Mouse (Mus musculus) retina, postnatal 1 day (tissue): Measurements from ENCODE around the gene Ephb2.

ENCODE experiments used
- DNase-seq: peaks from one replicate; pipeline ENCODE4 v3.0.0-alpha.2; 2012

The Ephb2 gene

DNA sequence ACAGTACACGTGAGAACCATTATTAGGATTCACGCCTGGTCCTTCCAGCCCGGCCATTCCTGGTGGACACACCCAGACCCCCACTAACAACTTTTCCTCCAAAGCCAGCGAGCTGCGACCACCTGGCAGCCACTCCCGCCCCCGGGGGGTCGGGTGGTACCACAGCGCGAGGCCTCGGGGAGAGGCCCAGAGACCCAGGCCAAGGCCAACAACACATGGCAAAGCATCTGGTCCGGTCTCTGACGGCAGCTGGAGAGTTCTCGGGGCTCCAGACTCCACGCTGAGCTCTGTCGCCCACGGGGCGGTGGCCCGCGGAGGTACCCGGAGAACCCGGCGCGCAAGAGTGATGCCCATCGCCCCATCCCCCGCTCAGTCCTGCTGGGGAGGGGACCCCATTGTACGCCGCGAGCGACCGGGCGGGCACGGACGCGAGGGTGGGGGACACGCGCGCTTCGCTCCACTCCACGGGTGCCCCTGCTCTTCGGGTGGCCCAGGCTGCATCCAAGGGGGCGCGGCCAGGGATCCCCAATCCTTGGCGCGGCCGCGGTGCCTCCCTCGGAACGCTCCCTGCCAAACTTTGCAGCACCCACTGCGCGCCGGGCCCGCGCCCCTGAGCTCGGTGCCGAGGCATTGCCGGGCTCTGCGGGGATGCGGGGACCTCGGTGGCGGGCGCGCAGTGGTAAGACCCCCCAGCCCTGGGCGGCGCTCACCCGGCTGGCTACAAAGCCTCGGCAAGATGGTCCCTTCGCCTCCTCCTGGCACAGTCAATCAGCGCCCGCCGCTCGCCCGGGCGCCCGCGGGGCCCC, 770 bp downstream of the Ephb2 start:
- peak; percentile 65 for DNase-seq

DNA sequence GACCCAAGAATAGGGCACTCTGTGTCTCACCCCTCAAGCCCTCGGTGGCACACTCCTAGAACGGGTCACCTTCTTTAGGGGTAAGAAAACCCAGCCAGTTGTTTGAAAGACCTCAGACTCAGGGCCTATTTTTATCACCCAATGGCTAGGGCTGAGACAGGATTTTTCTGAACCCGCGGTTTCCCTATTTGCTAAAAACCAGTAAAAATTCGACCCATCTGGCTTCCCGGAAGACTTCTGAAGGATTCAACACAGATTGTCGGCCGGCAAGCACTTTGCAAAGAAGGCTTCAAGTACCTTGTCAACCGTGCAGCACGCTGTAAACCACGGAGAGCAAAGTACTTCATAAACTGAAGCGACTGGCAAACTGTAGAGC, 1.4 kb downstream of the Ephb2 start:
- no peak for DNase-seq

DNA sequence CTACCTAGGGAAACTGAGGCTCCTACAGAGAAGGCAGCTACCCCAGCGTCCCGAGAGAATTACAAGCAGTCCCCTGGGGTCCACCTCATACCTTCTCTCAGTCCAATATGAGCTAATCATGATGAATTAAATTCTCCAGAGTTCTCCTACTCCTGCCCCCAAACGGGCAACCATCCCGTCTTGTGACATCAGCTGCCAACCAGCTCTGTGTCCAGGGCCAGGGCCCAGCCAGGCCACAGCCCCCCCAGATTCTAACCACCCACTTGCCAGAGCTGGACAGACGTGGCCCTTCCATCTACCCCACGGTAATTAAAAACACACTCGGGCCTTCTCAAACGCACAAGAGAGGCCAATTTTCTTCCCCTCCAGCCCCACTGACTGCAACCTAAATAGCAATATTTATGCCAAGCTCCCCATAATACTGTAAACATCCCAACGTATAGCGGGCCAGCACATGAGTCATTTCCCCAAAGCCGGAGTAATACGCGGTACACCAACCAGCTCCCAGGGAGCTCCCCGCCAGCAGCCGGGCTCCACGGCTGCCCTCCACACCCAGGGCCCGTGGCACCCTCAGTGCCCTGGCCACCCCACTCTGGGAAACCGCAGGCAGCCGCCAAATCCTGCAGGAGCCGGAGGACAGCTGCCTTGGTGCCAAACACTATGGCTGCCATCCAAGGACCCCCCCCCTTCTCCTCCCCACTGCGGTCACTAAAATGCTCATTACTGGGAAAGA, 2.0 kb downstream of the Ephb2 start:
- DNase-seq, result peak; percentile 57

DNA sequence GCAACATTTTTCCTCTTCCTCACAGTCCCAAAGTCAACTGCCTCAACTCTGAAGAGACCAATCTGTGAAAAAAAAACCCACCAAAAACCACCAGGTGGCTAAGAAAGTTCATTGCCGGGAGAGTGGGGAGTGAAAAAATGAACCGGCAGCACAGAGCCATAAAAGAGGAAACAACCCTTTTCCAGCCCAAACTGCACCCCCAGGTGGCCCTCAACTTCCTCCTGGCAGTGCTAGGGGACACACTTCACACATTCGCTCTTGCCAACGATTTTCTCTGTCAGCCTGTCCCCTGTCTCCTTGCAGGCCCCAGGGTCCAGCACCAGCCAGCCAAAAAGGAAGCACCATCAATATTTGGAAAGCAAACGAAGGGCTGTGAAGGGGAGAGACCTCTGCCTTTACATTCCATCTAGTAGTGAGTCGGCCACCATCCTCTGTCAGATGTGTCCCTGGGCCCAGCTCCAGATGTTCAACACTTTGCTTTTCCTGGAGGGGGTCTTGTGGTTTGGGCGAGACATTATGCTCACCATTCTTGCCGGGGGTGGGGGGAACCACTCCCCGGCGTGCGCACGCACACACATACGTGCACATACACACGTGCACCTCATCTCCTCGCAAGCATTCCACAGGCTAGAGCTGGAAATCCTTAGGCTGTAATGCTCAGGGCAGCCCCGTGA, 3.1 kb downstream of the Ephb2 start:
- DNase-seq, result no peak

DNA sequence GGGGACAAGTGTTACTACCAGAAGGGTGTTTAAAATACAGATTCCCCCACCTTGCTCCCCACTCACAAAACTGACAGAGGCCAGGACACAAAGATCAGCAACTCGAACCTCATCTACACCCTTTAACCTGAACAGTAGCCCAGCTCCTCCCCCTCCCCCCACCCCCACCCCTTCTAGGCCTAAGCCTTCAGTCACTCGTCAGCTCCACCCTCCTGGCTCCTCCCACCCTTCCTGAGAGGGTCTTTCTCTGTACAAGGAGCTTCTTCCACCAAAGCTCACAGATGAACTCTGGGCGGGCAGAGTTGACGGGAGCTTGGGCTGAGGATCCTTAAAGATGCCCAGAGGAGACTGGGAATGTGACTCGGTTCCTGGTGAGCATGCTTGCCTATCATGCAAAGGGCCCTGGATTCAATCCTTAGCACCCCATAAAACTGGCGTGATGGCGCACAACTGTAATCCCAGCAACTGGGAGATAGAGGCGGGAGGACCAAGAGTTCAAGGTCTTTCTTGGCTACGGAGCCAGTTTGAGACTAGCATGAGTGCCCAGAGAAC, 5.4 kb downstream of the Ephb2 start:
- peak; percentile 53 for DNase-seq

DNA sequence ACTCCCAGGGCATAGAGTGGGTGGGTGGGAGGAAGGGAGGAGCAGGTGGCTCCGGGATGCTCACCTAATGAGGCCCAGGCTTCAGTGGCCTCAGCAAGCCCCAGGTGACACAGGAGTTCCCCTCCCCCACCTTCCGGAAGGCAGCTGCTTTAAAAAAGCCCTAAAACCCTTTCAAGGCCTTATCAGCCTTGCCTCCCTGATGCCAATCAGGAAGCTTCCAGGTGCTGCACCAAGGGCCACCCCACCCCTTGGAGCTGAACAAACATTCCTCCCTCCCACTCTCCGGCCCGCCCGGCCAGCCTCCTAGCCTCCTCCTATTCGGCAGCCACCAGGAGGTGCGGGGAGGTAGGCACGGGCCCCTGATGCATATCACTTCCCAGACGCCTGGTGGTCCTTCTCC, 6.0 kb downstream of the Ephb2 start:
- no peak for DNase-seq

DNA sequence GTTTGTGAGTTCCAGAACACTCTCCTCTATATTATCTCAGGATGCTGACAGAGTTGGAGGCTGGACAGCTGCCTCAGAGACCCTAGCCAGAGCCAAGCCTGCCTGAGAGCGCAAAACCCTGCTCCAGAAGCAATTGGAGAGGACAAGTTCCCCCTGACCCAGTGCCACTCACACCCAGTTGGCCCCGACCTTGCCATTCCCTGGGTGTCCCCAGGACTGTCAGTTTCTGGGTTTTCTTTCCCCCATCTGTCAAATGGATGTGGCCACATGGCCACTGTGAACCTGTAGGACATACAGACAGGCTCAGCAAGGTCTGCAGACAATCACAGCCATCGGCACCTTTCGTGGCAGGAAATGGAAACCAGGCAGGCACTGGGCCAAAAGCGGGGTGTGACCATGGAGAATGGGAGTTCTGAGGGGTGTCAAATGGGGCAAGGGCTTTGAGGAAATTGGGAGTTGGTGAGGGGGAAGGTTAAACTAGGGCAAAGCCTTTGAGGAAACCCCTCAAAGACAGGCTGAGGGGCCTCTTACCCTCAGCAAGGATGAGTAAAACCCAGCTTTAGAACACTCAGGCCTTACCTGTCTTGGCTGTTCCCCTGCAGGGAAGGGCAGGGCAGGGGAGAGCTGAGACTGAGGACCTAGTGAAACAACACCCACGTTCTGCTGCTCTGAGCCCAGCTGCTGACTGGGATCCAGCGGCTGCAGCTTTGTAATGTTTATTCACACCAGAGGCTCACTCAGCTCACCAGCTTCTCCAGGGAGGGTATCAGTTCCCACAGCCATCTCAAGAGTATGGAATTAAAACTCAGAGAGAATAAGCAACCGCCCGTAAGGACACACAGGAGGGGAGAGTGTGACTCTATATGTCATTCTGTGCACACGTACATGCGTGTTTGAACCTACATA, 6.9 kb downstream of the Ephb2 start:
- DNase-seq, result no peak

DNA sequence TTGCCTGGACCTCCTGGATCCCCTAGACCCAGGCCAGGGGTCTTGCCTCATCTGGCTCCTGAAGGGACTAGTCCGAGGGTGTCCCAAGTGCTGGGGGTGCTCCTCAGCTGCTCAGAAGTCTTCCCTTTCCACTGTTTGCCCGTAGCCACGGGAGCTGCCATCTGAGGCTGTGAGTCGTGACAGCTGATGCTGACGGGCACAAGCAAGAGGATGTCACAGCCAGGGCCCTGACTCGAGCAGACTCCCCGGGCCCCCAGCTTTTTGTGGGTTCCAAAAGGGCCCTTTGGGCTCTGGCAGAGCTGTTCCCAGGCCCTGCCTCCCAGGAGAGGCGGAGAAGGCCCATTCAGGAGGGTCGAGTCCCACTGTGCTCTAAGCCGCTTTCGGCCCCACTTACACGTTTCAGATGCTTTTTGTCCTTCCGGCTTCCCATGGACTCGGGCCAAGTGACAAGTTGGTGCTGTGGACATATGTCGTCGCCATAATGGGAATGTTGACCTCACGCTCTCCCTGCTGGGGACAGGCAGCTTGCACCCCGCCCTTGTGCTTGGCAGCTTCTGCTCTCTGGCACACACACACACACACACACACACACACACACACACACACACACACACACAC, 10.7 kb downstream of the Ephb2 start:
- peak; percentile 64 for DNase-seq

DNA sequence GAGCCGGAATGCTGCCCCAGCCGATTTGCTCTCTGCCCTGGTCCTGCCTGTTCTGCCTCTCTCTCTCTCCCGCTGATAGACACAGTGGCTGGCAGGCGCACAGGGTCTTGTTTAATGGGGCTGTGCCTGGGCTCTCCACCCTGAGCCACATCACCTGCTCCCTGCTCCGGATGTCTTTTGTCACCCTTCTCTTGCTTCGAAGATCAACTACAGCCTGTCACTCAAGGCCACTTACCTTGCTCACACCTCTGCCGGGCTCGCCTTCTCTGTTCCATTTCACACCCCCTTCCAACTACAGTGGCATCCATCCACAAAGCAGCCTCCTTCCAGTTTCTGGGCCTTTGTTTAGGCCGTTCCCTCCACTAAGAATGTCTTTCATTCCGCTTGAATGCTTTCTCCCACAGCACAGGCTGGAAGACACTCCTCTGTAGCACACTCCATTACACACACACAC, 15.7 kb downstream of the Ephb2 start:
- DNase-seq, result peak; percentile 87

DNA sequence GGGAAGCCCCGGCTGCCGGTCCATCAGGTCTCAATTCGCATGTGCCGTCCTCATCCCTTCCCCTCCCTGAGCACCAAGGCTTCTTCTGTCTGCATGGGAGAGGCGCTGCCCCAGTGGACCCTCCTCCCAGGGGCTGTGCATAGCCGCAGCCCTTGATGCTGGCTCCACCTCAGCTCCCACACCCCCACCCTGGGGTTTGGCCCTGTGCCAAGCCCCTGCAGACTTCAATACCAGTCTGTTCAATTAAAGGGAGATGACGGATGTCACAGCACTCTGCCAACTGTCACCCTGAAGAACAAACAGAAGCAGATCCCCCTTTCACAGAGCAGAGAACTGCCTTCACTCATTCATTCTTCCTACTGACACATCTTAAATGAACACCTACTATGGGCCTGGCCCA, 19.1 kb downstream of the Ephb2 start:
- DNase-seq, result peak; percentile 94

DNA sequence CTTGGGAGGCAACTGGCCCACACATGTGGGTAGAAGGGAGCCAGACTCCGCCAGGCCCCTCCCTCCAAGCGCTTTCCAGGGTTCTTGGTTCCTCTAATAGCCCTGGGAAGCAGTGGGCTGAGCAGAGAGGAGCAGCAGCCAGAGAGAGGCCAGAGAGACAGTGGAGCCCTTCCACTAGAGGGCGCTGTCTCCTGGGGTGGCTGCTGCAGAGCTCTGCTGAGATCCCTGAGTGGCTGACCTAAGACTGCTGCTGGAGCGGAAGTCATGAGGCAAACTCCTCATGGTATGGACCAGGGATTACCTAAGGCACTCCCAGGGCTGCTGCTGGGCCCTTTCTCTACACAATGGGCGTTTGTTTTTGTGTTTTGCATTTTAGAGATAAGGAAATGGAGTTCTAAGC, 20.4 kb downstream of the Ephb2 start:
- no peak for DNase-seq

DNA sequence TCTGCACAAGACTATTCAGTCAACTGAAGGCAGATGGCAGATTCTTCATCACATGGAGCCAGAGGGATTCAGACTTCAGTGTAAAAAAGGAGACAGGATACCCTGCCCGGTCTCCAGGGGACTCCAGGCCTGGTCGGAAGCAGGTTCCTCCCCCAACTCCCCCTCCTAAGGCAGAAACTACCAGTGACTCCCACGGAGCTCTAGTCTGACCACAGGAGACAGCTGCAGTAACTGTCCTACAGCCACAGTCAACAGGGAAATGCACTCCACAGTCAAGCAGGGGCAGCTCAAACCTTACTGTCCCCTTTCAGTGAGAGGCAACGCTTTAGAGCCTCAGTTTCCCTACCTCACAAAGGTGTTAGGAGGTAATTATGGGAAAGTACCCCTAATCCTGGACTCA, 23.2 kb downstream of the Ephb2 start:
- no peak for DNase-seq

DNA sequence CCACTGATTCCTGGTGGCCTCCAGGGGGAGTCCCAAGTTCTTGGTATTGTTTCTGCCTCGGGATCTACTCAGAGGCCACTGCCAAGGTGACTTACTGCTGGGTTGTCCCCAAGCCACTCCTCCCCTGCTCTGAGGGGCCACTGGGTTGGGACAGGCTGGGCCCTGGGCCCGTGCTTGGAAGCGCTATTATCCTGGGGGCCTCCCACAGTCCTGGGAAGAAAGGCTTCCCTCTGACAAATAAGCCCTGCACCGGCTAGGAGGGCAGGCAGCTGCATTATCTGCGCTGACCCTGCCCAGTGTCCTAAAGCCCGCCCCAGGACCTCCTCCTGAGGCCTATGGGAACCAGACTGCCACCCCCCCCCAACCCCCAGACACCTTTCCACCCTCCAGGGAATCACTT, 24.2 kb downstream of the Ephb2 start:
- DNase-seq, result no peak

DNA sequence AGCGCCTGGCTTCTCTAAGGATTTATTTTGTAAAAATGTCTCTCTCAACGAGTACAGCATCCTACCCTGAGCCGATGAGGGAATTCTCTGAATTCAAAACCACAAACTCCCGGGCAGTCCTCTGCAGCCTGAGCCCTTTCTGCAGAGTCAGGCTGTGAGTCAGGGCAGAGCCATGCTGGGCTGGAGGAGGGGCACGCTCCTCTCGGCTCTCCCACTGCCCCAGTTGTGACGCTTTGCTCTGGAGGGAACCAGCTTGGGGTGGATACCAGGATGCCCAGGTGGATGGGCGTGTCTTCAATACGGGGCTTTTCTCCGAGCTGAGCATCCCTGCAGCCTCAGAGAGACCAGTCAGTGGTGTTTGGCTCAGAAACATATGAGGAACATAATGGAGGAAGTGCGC, 27.3 kb downstream of the Ephb2 start:
- DNase-seq, result no peak

DNA sequence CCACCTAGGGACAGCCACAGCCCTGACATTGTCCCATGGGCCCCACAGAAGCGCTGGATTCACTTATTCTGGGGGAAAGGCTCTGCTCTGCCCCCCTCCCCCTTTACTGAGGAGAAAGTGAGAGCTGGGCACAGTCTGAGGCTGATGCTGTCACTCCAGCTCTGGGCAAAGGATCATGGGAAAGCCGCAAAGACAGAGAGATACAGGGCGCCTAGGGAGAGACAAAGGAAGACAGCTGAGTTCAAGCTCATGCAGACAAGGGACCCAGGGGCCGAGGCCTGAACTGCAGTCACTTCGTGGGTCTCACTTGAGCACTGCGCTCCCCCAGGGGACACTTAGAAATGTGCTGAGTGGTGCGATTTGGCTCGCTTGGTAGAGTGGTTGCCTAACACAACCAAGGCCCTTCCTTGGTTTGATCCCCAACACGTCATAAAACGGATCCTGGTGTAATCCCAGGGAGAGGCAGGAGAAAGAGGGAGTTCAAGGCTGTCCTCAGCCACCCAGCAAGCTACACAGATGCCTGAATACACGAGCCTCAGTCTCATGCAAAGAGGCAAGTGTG, 28.3 kb downstream of the Ephb2 start:
- DNase-seq, result peak; percentile 69

DNA sequence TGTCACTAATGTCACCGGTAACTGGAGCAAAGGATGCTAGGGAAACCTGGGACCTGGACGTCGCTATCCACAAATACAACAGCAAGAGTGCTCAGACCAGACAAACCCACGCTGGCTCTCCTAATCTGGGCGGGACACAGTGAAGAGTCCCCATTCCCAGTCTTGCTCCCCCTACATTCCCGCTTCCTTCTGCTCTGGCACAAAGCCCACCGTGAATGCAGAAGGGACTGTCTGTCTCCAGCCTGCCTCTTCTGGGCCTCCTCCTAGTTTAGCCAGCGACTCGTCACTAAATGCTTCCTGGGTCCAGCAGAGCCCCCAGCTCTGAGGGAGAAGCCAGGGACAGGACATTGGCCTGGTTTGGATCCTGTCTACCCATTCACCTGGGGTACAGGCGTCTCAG, 29.5 kb downstream of the Ephb2 start:
- DNase-seq, result no peak

DNA sequence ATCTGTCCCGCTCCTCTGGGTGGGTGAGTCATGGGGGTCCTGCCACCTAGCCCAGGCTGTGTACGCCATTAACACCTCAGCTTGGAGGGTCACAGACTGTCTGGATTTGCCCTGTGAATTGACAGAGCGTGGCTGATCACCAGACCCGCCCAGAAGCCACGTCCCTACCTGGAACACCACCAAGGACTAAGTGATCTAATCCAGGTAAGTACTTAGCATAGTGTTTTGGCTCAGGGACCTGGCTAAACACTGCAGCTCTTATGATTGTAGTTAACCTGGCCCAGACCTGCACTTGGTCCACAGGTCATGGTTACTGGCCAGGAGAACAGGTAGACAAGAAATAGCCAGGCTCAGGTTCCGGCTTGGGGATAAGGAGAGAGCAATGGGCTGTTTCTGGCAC, 31.4 kb downstream of the Ephb2 start:
- DNase-seq, result no peak

DNA sequence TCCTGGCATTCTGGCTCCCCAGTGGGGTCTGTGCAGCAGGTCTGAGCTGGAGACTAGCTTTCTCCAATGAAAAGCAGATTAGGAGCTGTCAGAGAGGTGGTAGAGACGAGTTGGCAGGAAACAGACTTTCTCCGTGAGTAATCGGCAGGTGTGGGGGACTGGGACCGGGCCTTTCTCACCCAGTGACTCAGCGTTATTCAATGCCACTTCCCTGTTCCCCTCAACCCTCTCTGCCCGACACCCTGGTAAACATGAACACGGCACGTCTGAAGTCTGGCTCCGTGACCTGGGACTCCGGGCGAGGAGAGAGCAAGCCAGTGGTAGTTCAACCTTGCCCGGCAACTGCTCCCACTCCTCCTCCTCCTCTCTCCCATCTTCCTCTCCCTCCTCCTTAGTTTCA, 33.3 kb downstream of the Ephb2 start:
- no peak for DNase-seq

DNA sequence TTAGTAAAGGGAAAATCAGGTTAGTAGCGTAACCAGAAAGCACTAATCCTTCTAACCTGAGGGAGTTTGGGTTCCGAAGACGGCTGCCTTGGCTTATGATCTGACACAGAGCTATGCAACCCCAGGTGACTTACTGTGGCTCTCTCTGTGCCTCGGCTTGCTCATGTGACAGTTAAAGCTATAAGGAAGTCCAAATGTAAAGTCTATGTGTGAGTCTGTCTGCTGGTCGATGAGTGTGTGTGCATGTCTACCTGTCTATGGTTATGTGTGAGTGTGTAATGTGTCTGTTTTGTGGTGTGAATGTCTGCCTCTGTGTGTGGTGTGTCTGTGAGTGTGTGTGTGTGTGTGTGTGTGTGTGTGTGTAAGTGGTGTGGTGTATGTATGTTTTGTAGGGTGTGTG, 33.8 kb downstream of the Ephb2 start:
- no peak for DNase-seq

DNA sequence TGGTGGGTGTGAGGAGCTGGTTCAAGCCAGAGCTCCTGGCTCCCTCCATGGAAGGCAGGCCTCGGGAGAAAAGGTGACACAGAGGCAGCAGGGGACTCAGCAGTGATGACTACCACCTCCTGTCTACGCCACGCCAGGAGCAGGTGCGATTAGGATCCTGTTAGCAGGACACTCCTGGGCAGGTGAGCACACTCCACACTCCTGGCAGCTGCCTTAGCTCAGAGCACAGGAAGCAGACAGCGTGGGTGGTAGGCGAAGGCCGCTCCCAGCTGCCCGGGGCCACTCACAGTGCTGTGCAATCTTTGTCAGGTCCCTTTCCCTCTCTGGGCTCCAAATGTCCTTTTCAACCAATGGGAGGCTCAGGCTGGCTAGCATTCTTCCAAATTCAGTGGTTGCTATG, 34.3 kb downstream of the Ephb2 start:
- no peak for DNase-seq

DNA sequence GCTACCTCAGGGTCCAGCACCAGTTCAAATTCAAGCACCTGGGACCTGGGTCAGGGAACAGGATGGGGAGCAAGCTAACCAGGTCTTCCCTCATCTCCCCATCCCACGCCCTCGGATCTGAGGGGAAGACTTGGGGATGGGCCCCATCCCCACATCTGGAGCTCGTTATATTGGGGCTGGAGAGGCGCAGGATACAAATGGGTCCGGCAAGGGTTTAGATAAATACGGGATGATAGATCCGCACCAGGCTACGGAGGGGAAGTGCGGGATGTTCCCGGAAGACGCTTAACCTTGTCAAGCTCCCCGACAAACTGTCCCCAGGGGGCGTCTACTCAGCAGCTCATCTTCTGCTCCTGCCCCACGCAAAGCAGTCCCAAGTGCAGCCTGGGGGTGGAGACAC, 35.4 kb downstream of the Ephb2 start:
- DNase-seq, result no peak
